Mouse (Mus musculus) E14TG2a.4 (cell line): Measurements from ENCODE around the gene Jmjd8.

ENCODE experiments used
- CTCF ChIP-seq: conservative IDR thresholded peaks from 2 replicates; pipeline ENCODE4 v1.5.1; 2014; ENCODE audit warnings: low read length
- NANOG ChIP-seq: IDR thresholded peaks from 2 replicates; pipeline ENCODE4 v1.6.1; 2014; ENCODE audit warnings: borderline replicate concordance, low read length, mixed read lengths
- POU5F1 ChIP-seq: IDR thresholded peaks from 2 replicates; pipeline ENCODE4 v1.6.1; 2014; ENCODE audit warnings: low read length, borderline replicate concordance

GRCm38 (mm10) chr17:25837076-25837410 is 8.4 kb downstream of the Jmjd8 start, which contains the start of gene Rhbdl1:
- TF ChIP-seq CTCF, result no peak
- no peak for TF ChIP-seq NANOG
- no peak for TF ChIP-seq POU5F1
